Mouse (Mus musculus): ENCODE data around the gene Syna.

GRCm38 (mm10) chr5:134545242-134545629, 14.7 kb downstream of the Syna start:
- TF ChIP-seq GATA1 (IDR thresholded peaks at IDR 0.05; ENCODE audit: low read length) (no peak), TAL1 (IDR thresholded peaks at IDR 0.05; ENCODE audit: low read length) (no peak)

Data from erythroblast, embryonic 14.5 days (primary cell).